In the genomic region with DNA sequence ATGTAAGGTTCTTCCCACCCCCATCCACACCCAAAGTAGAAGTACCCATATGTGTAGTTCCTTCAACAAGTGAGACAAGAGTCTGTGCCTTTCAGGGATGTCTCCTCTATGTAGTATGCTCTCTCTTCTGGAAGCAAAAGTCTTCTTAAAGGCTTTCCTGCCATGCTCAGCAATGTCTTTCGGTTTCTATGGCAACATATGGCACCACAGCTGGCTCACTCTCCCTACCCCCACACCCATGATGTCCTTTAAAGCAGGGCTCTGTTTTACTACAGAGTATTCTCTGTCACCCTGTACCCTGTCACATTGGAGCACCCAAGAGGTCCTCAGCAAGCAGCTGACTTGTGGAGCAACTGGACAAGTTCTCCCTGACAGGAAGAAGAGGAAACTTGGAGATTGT, we compare ENCODE assay signal across 17 mouse cellular contexts. TPM values are rescaled to one million over a fixed set of nuclear protein-coding genes. Genes with fewer than 3 reads are reported as not detected.
DNase-seq lines count a peak whose midpoint lies in the region; ATAC-seq and TF ChIP-seq lines count a peak whose summit lies in the region.
"Had no signal": no experiment of that assay in that cellular context is flagged by ENCODE, and none has a peak within 500 bp of the region (broad histone marks: within the 10 kb centered on the region; RNA-seq: fewer than 3 reads in every experiment).

No protein-coding gene starts in this region.

- no peak for TF ChIP-seq CTCF in stomach, postnatal 0 days (IDR thresholded peaks at IDR 0.05; ENCODE audit: low read depth)

- ATAC-seq in midbrain, embryonic 16.5 days: peak; percentile 79
- no peak for ATAC-seq in midbrain, embryonic 13.5 days
- ATAC-seq in stomach, postnatal 0 days (ENCODE audit: low FRiP score, low TSS enrichment): no peak
- ATAC-seq: intestine, postnatal 0 days had no signal

- peak; percentile 83 for DNase-seq in heart, adult 11 months
- DNase-seq in heart, postnatal 25 days (ENCODE audit: low spot score): no peak
- peak; percentile 6 to 43 for DNase-seq in layer of hippocampus, adult 8-10 months (ENCODE audit: low spot score in 2 of 2)
- DNase-seq in right cerebral cortex, postnatal 25 days: peak; percentile 30
- no peak for DNase-seq in stomach, postnatal 0 days (ENCODE audit: low spot score)
- no peak for DNase-seq in thymus, postnatal 36 days
- DNase-seq: cerebellum, postnatal 36 days; gastrocnemius, postnatal 25 days; liver, embryonic 13.5 days; lung, postnatal 36 days had no signal

- 83% methylated on average over 1 of the region's 1 CpGs for WGBS in midbrain, embryonic 16.5 days
- 77% methylated on average over 1 of the region's 1 CpGs for WGBS in midbrain, embryonic 13.5 days
- WGBS in stomach, postnatal 0 days: 76% methylated on average over 1 of the region's 1 CpGs

- no peak overlapping the region for H3K4me3 ChIP-seq in midbrain, embryonic 16.5 days (ENCODE audit: low read depth, low read length)
- no peak overlapping the region for H3K4me3 ChIP-seq in midbrain, embryonic 13.5 days (replicated peaks)
- no peak overlapping the region for H3K4me3 ChIP-seq in stomach, postnatal 0 days (ENCODE audit: low read depth, low read length)
- H3K4me3 ChIP-seq: liver, embryonic 13.5 days; myocyte had no signal

- no peak overlapping the region for H3K9ac ChIP-seq in midbrain, embryonic 16.5 days (ENCODE audit: low read depth, low read length)
- H3K9ac ChIP-seq in midbrain, embryonic 13.5 days (replicated peaks): no peak overlapping the region
- no peak overlapping the region for H3K9ac ChIP-seq in stomach, postnatal 0 days (ENCODE audit: low read length)
- H3K9ac ChIP-seq: liver, embryonic 13.5 days had no signal

- no peaks in the 10 kb centered on the region for H3K9me3 ChIP-seq in midbrain, embryonic 16.5 days (replicated peaks; ENCODE audit: control insufficient read depth, low read length, poor library complexity, severe bottlenecking)
- H3K9me3 ChIP-seq in midbrain, embryonic 13.5 days: no peaks in the 10 kb centered on the region
- no peaks in the 10 kb centered on the region for H3K9me3 ChIP-seq in stomach, postnatal 0 days (ENCODE audit: control insufficient read depth, low read length)
- H3K9me3 ChIP-seq: liver, embryonic 13.5 days had no signal

- intact Hi-C loops in heart, postnatal 25 days (cut with DNase I): no loop called here

- no peaks in the 10 kb centered on the region for H3K27me3 ChIP-seq in midbrain, embryonic 16.5 days (ENCODE audit: control insufficient read depth, insufficient read depth, low read depth, low read length)
- H3K27me3 ChIP-seq in midbrain, embryonic 13.5 days: peaks cover 14% of the 10 kb centered on the region
- H3K27me3 ChIP-seq in stomach, postnatal 0 days (ENCODE audit: control insufficient read depth, insufficient read depth, low read length): no peaks in the 10 kb centered on the region

- no peaks in the 10 kb centered on the region for H3K36me3 ChIP-seq in midbrain, embryonic 16.5 days (ENCODE audit: control insufficient read depth, insufficient read depth, low read length)
- no peaks in the 10 kb centered on the region for H3K36me3 ChIP-seq in midbrain, embryonic 13.5 days
- no peaks in the 10 kb centered on the region for H3K36me3 ChIP-seq in stomach, postnatal 0 days (ENCODE audit: control insufficient read depth, insufficient read depth, low read length)
- H3K36me3 ChIP-seq: liver, embryonic 13.5 days had no signal

- H3K4me2 ChIP-seq in midbrain, embryonic 16.5 days (ENCODE audit: low read length): no peak overlapping the region
- H3K4me2 ChIP-seq in midbrain, embryonic 13.5 days (replicated peaks): no peak overlapping the region
- no peak overlapping the region for H3K4me2 ChIP-seq in stomach, postnatal 0 days (replicated peaks; ENCODE audit: low read depth)
- H3K4me2 ChIP-seq: liver, embryonic 13.5 days had no signal

- no peak for TF ChIP-seq EP300 in stomach, postnatal 0 days (optimal IDR thresholded peaks at IDR 0.05)

- H3K4me1 ChIP-seq in midbrain, embryonic 16.5 days (ENCODE audit: control insufficient read depth, insufficient read depth, low read length): peaks cover 6% of the 10 kb centered on the region
- H3K4me1 ChIP-seq in midbrain, embryonic 13.5 days (replicated peaks): peaks cover 10% of the 10 kb centered on the region
- no peaks in the 10 kb centered on the region; the same call in 1 of the 2 replicates for H3K4me1 ChIP-seq in stomach, postnatal 0 days (replicated peaks; ENCODE audit: control insufficient read depth, insufficient read depth)
- H3K4me1 ChIP-seq: liver, embryonic 13.5 days had no signal

- H3K27ac ChIP-seq in midbrain, embryonic 16.5 days (ENCODE audit: low read length): no peak overlapping the region
- no peak overlapping the region for H3K27ac ChIP-seq in midbrain, embryonic 13.5 days
- no peak overlapping the region for H3K27ac ChIP-seq in stomach, postnatal 0 days (replicated peaks)
- H3K27ac ChIP-seq: liver, embryonic 13.5 days had no signal

RNA-seq across cellular contexts. Expression of a gene that starts 55.8 kb away (rescaled TPM):
- total RNA-seq in heart, postnatal 25 days (2021): under 1 TPM; 0.14 to 0.16 TPM
- 0.17 and 0.26 TPM in 2 replicates for polyA plus RNA-seq in midbrain, embryonic 16.5 days (2015; fragmentation: Nextera tagmentation; extraction: Ambion mirVana)
- polyA plus RNA-seq in midbrain, embryonic 13.5 days (2015; fragmentation: Nextera tagmentation; extraction: Ambion mirVana): 0.13 TPM in 1 of 2 replicates, not detected in the other
- total RNA-seq in layer of hippocampus, adult 8-10 months (2022): 1 to 10 TPM in 3 of 4 experiments, under 1 TPM in 1; 0.47 to 1.8 (median 1.1) TPM
- 4.1 and 4.6 TPM in 2 replicates for polyA plus RNA-seq in stomach, postnatal 0 days (2015; fragmentation: Nextera tagmentation; extraction: Ambion mirVana)
- total RNA-seq: MEL had no signal
- polyA plus RNA-seq: C2C12; heart, embryonic 16.5 days; intestine, postnatal 0 days; liver, embryonic 13.5 days had no signal

Comparison
In these comparisons a context has a peak if more than half of its experiments do, and no peak if none do; other contexts are left out.
1. DNase-seq: peak in heart, adult 11 months (single experiment), layer of hippocampus, adult 8-10 months (2 of 2) and right cerebral cortex, postnatal 25 days (single experiment); none in heart, postnatal 25 days (single experiment), stomach, postnatal 0 days (single experiment) and thymus, postnatal 36 days (0 of 2).